Mouse (Mus musculus): ENCODE results near the gene 5730455P16Rik. TPM values are rescaled to one million over a fixed set of nuclear protein-coding genes. Genes with fewer than 3 reads are reported as not detected.

The 5730455P16Rik gene
- polyA plus RNA-seq, 1 experiment from 2014 or later: 22.2 TPM

DNA sequence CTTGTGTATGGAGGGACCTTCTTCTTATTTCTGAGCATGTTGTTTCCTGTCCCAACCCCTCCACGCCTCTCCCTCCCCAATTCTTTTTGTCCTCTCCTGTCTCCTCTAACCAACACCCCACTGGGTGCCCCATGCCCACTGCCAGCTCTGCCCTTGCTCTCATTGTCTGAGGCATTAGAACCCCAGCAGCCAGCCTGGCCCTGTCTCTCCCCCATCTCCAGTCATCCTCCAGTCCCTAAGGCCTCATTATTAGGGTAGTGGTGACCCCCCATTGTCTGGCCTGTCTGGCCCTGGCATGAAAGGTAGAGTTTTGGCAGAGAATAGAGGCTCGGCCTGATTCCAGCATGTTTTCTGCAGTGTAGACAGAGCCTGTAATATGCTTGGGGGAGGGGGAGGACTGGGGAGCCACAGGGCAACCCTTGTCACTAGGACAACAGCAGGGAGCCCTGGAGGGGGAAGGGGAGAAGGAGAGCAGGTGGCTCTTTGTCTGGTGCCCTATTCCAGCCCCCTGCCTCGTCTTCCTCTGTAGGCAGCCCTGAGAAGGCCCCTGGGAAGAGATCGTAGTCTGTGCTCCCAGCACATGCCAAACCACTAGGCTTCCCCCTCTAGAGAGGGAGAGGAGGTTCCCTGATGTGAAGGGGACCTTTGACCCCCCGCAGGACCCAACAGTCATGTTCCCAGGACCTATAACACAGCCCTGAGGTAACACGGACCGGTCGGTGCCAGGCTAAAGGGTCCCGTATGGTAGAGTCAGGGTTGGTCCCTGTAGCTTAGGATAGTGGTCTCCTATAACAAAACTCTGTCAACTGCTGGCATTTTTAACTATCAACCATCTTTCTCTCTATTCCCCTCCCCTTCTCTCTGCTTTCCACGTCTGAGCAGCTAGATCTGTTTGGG, 61.8 kb downstream of the 5730455P16Rik start:
- Histone ChIP-seq H3K36me3 (ENCODE audit: control insufficient read depth, insufficient read depth, low read length) (no peaks in the 10 kb centered on the region), H3K4me3 (ENCODE audit: low read depth, low read length) (no peak overlapping the region), H3K4me2 (replicated peaks; ENCODE audit: low read depth, low read length) (no peak overlapping the region), H3K9me3 (ENCODE audit: control insufficient read depth, low read depth, low read length) (no peaks in the 10 kb centered on the region), H3K27me3 (ENCODE audit: control insufficient read depth, insufficient read depth, low read length) (no peaks in the 10 kb centered on the region), H3K4me1 (ENCODE audit: control insufficient read depth, insufficient read depth, low read length) (no peaks in the 10 kb centered on the region), H3K27ac (ENCODE audit: low read length) (no peak overlapping the region), H3K9ac (replicated peaks; ENCODE audit: low read depth, low read length) (no peak overlapping the region)
- 65% methylated on average over 10 of the region's 10 CpGs for WGBS
- ATAC-seq (ENCODE audit: insufficient number of reproducible peaks, insufficient read depth, low FRiP score, low read depth): no peak

DNA sequence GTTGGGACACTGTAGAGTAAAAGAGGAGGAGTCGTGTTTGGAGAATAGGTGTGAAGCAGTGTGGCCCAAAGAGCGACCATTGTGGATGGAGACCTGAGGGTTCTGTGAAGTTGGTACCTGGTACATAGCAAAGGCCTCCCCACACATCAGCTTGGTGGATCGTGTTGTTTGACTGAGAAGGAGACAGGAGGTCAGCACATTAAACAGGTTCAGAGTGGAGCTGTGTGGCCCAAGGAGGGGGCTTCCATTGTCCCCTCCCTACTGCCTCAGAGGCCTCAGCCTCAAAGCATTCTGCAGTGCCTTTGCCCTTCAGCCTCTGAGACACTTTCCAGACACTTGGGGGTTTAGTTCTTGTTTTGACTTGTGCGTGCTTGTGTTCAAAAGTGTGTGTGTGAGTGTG, 63.9 kb downstream of the 5730455P16Rik start:
- H3K4me3 ChIP-seq (ENCODE audit: low read depth, low read length): no peak overlapping the region
- H3K27me3 ChIP-seq (ENCODE audit: control insufficient read depth, insufficient read depth, low read length): no peaks in the 10 kb centered on the region
- H3K9ac ChIP-seq (replicated peaks; ENCODE audit: low read depth, low read length): no peak overlapping the region
- ATAC-seq (ENCODE audit: insufficient number of reproducible peaks, insufficient read depth, low FRiP score, low read depth): no peak
- H3K4me1 ChIP-seq (ENCODE audit: control insufficient read depth, insufficient read depth, low read length): no peaks in the 10 kb centered on the region
- no peaks in the 10 kb centered on the region for H3K36me3 ChIP-seq (ENCODE audit: control insufficient read depth, insufficient read depth, low read length)
- no peak overlapping the region for H3K4me2 ChIP-seq (replicated peaks; ENCODE audit: low read depth, low read length)
- no peak overlapping the region for H3K27ac ChIP-seq (ENCODE audit: low read length)
- H3K9me3 ChIP-seq (ENCODE audit: control insufficient read depth, low read depth, low read length): no peaks in the 10 kb centered on the region
- WGBS: 79% methylated on average over 4 of the region's 4 CpGs

DNA sequence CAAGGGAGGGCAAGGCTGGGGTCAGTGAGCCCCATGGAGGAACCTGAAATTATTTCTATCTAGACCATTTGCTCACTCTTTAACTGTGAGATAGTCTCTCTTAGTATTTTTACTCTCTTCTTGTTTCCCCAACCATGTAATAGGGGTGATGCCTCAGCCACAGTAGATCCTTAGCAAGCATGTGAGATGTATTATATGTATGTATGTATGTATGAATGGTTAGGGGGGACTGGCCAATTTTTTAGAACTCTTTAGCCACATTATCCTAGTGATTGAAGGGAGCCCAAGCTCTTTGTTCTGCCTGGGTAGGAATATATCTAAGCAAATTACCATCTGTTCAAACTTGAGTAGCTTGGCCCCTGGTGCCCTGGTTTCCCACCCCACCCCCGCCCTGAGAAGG, 64.4 kb downstream of the 5730455P16Rik start:
- ATAC-seq (ENCODE audit: insufficient number of reproducible peaks, insufficient read depth, low FRiP score, low read depth): no peak
- 65% methylated on average over 1 of the region's 1 CpGs for WGBS

DNA sequence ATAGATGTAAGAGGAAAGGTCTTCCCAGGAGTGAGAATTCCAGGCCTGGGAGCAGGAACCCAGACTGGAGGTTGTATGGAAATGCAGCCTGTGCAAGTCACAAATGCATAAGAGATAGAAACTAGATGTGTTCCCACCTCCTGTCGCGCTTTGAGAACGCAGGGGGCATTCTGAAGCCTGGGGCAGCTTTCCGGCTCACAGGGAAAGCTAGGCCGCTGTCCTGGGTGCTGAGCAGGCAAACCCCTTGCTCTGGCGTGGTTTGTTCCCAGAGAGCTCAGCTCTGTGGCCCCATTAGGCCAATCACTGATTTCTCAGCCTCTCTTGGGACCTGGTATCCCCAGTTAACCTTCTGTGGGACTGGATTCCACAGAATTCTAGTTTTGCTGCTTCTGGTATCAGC, 65.3 kb downstream of the 5730455P16Rik start:
- Histone ChIP-seq H3K4me2 (replicated peaks; ENCODE audit: low read depth, low read length) (no peak overlapping the region), H3K4me3 (ENCODE audit: low read depth, low read length) (no peak overlapping the region), H3K36me3 (ENCODE audit: control insufficient read depth, insufficient read depth, low read length) (no peaks in the 10 kb centered on the region), H3K27me3 (ENCODE audit: control insufficient read depth, insufficient read depth, low read length) (no peaks in the 10 kb centered on the region), H3K4me1 (ENCODE audit: control insufficient read depth, insufficient read depth, low read length) (no peaks in the 10 kb centered on the region), H3K27ac (ENCODE audit: low read length) (no peak overlapping the region), H3K9me3 (ENCODE audit: control insufficient read depth, low read depth, low read length) (no peaks in the 10 kb centered on the region), H3K9ac (replicated peaks; ENCODE audit: low read depth, low read length) (no peak overlapping the region)
- WGBS: 3% methylated on average over 6 of the region's 6 CpGs
- no peak for ATAC-seq (ENCODE audit: insufficient number of reproducible peaks, insufficient read depth, low FRiP score, low read depth)

More for the DNA sequence above, 64.4 kb downstream of the 5730455P16Rik start:
- Histone ChIP-seq H3K4me2 (replicated peaks; ENCODE audit: low read depth, low read length) (no peak overlapping the region), H3K9me3 (ENCODE audit: control insufficient read depth, low read depth, low read length) (no peaks in the 10 kb centered on the region), H3K36me3 (ENCODE audit: control insufficient read depth, insufficient read depth, low read length) (no peaks in the 10 kb centered on the region), H3K9ac (replicated peaks; ENCODE audit: low read depth, low read length) (no peak overlapping the region), H3K27ac (ENCODE audit: low read length) (no peak overlapping the region), H3K4me1 (ENCODE audit: control insufficient read depth, insufficient read depth, low read length) (no peaks in the 10 kb centered on the region), H3K27me3 (ENCODE audit: control insufficient read depth, insufficient read depth, low read length) (no peaks in the 10 kb centered on the region), H3K4me3 (ENCODE audit: low read depth, low read length) (no peak overlapping the region)

DNA sequence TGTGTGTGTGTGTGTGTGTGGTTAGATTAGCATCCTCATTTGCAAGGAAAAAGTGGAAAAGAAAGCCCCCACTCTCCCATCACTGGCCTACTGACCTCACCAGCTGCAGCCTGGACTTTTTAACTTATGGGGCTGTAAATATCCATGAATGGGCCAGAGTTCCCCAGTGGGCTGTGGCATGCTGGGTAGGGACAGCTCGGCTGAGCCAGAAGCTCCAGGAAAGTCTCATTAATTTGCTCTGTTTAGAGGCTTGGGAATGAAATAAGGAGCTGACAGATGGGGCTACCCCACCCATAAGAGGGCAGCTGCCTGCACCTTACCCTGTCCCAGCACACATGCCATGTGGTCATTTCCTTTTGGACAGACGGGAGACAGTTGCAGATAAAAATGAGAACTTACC, 65.8 kb downstream of the 5730455P16Rik start:
- no peak overlapping the region for H3K9ac ChIP-seq (replicated peaks; ENCODE audit: low read depth, low read length)
- no peaks in the 10 kb centered on the region for H3K27me3 ChIP-seq (ENCODE audit: control insufficient read depth, insufficient read depth, low read length)
- no peaks in the 10 kb centered on the region for H3K36me3 ChIP-seq (ENCODE audit: control insufficient read depth, insufficient read depth, low read length)
- H3K4me1 ChIP-seq (ENCODE audit: control insufficient read depth, insufficient read depth, low read length): no peaks in the 10 kb centered on the region
- no peaks in the 10 kb centered on the region for H3K9me3 ChIP-seq (ENCODE audit: control insufficient read depth, low read depth, low read length)
- ATAC-seq (ENCODE audit: insufficient number of reproducible peaks, insufficient read depth, low FRiP score, low read depth): no peak
- no peak overlapping the region for H3K4me3 ChIP-seq (ENCODE audit: low read depth, low read length)
- WGBS: 40% methylated on average over 2 of the region's 2 CpGs
- no peak overlapping the region for H3K4me2 ChIP-seq (replicated peaks; ENCODE audit: low read depth, low read length)
- H3K27ac ChIP-seq (ENCODE audit: low read length): no peak overlapping the region

DNA sequence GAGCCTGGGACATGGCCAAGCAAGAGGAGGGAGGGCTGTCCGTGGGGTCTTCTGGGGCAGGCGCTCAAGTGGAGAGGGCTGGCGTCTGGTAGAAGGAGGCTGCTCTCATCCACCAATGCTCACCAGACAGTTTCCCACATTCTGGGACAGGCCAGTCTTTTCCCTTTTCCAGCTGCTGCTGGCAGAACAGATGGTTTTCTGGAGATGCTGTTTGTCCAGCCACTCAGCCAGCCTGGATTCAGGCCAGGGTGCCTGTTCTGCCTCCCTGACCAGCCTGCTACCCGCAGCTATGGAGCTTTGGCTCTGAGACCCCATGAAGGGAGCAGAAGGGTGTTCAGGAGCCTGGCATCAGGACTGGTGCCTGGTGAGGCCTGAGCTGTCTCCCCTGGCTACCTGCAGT, 66.6 kb downstream of the 5730455P16Rik start:
- H3K4me1 ChIP-seq (ENCODE audit: control insufficient read depth, insufficient read depth, low read length): no peaks in the 10 kb centered on the region
- no peaks in the 10 kb centered on the region for H3K36me3 ChIP-seq (ENCODE audit: control insufficient read depth, insufficient read depth, low read length)
- 69% methylated on average over 4 of the region's 4 CpGs for WGBS
- H3K27me3 ChIP-seq (ENCODE audit: control insufficient read depth, insufficient read depth, low read length): no peaks in the 10 kb centered on the region
- no peak overlapping the region for H3K27ac ChIP-seq (ENCODE audit: low read length)
- no peak overlapping the region for H3K4me2 ChIP-seq (replicated peaks; ENCODE audit: low read depth, low read length)
- H3K9me3 ChIP-seq (ENCODE audit: control insufficient read depth, low read depth, low read length): no peaks in the 10 kb centered on the region
- H3K9ac ChIP-seq (replicated peaks; ENCODE audit: low read depth, low read length): no peak overlapping the region
- H3K4me3 ChIP-seq (ENCODE audit: low read depth, low read length): no peak overlapping the region
- no peak for ATAC-seq (ENCODE audit: insufficient number of reproducible peaks, insufficient read depth, low FRiP score, low read depth)

Other genes with a start within 250 kb of the 5730455P16Rik start
- 25.9 and 28.2 TPM in 2 replicates for gene Tefm, start 235.9 kb downstream of the 5730455P16Rik start, polyA plus RNA-seq (2014; fragmentation: Nextera tagmentation; extraction: Ambion mirVana)
- 2.3 and 3.0 TPM in 2 replicates for gene Adap2, start 223.9 kb downstream of the 5730455P16Rik start, polyA plus RNA-seq (2014; fragmentation: Nextera tagmentation; extraction: Ambion mirVana)
- gene Rnf135, start 194.2 kb downstream of the 5730455P16Rik start, polyA plus RNA-seq (2014; fragmentation: Nextera tagmentation; extraction: Ambion mirVana): 8.4 TPM in 2 replicates
- gene Rhot1, start 169.0 kb downstream of the 5730455P16Rik start, polyA plus RNA-seq (2014; fragmentation: Nextera tagmentation; extraction: Ambion mirVana): 50.7 and 55.2 TPM in 2 replicates
- 3.3 and 3.7 TPM in 2 replicates for gene Rhbdl3, start 77.1 kb downstream of the 5730455P16Rik start, polyA plus RNA-seq (2014; fragmentation: Nextera tagmentation; extraction: Ambion mirVana)
- gene Zfp207, start 5.2 kb upstream of the 5730455P16Rik start, polyA plus RNA-seq (2014; fragmentation: Nextera tagmentation; extraction: Ambion mirVana): 270 and 271 TPM in 2 replicates
- 278 and 324 TPM in 2 replicates for gene Psmd11, start 50.6 kb upstream of the 5730455P16Rik start, polyA plus RNA-seq (2014; fragmentation: Nextera tagmentation; extraction: Ambion mirVana)
- 2.0 TPM in 2 replicates for gene Cdk5r1, start 99.0 kb upstream of the 5730455P16Rik start, polyA plus RNA-seq (2014; fragmentation: Nextera tagmentation; extraction: Ambion mirVana)

All from stomach, embryonic 14.5 days (tissue).